Mouse (Mus musculus) right cerebral cortex, postnatal 10 days (tissue): ENCODE data around the gene Ube2o.

ENCODE experiments used
- DNase-seq, 2 experiments: peaks; one replicate each; pipeline ENCODE4 v3.0.0; 2021; ENCODE audit warnings: low spot score in 2 of 2

The Ube2o gene

DNA sequence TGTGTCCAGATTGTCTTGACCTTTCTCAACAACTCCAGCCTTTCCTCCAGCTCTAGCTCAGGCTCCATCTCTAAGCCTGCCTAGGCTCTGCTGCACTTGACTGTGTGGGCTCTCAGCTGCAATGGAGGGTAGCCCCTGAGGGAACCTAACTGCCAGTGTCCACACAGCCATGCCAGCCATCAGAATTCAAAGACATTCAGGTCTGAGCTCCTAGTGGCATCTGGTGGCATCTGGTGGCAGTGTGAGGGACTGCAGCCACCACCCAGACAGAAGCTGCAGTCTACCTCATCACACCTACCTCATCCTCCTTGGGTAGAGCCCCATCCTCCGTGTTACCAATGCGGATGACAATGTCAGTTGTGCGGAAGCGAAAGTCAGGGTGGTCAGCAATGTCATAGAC is 38.1 kb downstream of the Ube2o start:
- DNase-seq: peak in 1 of 2 experiments; percentile 57

DNA sequence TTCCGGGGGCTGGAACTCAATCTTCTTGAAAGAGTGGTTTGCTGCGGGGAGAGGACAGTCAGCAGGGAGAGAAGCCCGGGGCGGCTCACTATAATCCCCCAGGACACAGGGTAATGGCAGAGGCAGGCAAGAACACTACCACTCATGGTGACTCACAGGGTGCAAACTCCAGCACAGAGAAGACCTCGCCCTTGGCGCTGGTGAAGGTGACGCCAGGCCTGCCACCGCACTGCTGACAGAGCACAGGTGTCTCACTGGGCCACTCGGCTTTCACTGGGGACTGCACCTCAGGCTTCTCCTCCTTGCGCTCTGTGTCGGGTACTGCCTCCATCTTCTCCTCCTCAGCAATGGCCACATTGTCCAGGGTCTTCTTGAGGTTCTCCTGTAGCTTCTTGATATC is 40.1 kb downstream of the Ube2o start:
- no peak for DNase-seq

GRCm38 (mm10) chr11:116538142-116538735 is 43.0 kb downstream of the Ube2o start:
- DNase-seq: no peak

GRCm38 (mm10) chr11:116537388-116537787 is 43.9 kb downstream of the Ube2o start:
- DNase-seq: no peak

GRCm38 (mm10) chr11:116536685-116537084 is 44.6 kb downstream of the Ube2o start:
- DNase-seq: no peak

GRCm38 (mm10) chr11:116534154-116534865 is 46.9 kb downstream of the Ube2o start:
- DNase-seq: peak in 1 of 2 experiments; percentile 79

GRCm38 (mm10) chr11:116533341-116534153 is 47.7 kb downstream of the Ube2o start:
- DNase-seq: no peak

- DNase-seq: no peak
These were observed 48.4 kb downstream of the Ube2o start for GRCm38 (mm10) chr11:116532810-116533338.

DNA sequence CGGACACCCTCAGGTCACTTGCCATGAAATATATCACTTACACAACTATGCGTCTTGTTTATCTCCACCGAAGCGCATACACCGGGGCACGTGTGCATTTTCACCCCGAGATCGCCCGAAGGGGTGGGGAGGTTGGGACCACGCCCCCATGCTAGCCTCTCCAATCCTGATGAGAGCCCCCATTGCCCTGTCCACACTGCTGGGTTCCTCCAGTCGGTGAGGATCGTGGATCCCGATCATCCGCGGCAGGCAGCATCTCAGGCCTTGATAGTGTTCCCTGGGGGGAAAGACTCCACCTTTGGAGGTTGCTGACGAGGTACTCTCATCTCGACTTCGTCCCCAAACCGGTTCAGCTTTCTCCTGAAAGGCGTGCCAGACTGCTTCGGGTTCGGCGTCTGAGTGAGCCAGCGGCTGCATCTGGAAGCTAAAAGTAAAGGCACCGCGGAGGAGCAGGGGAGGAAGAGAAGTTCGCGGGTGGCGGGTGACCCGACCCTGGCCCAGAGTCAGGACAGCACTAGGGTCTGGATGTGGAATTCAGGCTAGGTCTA is 48.9 kb downstream of the Ube2o start:
- peak in 1 of 2 experiments; percentile 28 for DNase-seq

DNA sequence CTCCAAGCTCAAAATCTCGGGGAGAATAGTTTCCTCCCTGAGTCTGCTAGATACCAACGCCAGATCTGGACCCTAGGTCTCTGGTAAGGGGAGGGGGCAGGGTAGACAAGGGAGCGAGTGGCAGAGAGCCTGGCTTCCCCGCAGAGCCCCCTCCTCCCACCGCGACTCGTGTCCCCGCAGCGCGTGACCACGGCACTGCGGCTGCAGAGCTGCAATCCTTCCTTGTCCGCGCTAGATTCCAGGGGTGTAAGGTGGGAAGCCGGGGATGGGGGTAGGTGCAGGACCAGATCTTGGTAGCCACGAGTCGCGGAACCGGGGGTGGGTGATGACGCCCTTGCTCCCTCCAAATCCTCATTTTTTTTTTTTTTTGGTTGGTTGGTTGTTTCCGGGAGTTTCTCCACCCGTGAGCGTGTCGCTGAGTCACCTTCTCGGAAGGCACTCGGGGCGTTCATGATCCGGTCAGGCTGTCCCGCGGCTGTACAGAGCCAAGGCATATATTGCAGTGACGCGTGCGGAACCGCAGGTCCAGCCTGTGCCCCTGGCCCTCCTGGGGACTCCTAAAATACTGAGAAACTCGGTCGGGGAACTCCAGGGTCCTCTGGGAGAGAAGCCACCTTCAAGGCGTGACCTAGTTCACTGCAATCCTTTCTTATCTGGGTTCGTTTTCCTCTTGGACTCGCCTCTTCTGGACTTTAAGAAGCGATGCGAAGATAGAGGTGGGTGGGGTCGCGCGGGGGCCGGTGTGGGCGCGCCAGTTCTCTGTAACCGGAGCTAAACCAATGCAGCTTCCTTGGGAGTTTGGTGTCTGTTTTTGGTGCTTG is 49.7 kb downstream of the Ube2o start:
- DNase-seq: peak in 1 of 2 experiments; percentile 23

DNA sequence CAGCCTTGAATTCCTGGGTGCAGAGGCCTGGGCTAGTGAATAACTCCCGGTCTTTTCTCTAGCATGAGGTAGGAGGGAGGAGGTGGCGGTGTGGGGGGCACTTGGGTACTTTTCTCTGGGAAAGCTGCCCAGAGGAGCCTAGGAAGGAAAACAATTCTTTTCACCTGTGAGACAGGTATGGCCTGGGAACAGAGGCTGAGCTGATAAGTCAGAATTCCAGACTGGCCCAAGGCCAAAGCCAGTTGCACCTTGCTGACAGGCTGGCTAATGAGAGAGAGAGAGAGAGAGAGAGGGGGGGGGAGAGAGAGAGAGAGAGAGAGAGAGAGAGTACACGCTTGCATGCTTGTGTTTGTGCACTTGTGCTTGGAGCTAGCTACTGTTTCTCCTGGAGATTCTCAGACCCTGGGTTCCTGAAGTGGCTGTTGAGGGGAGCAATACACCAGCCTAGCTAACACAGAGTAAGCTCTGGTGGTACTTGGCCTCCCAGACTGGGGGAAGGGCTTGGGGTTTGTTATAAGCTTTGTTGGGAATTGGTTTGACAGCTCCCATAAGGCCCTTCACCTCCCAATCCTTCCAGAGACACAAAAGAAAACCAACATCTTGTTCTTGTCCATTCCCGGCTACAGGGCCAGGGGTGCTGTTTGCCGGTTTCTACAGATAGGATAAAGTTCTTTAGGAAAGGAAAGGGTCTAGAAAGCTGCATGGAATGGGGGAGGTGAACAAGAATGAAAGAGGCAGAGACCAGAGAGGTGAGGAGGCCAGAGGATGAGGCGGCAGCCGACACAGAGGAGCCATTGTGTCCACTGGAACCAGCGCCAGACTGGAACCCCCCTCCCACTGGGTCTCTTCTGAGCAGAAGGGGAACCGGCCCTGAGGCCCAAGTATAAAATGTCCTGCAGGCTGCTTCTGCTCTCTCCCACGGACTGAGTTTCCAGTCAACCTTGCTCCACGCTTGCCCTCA is 50.8 kb downstream of the Ube2o start, which contains the start of gene Sphk1:
TSS of gene Sphk1 (plus strand) at position 739 of the 961 bp plus-strand sequence.
- DNase-seq: peak in 1 of 2 experiments; percentile 33

- peak in 1 of 2 experiments; percentile 17 for DNase-seq
These were observed 52.5 kb downstream of the Ube2o start for GRCm38 (mm10) chr11:116528636-116529320.

- DNase-seq: no peak
These were observed 57.5 kb downstream of the Ube2o start for GRCm38 (mm10) chr11:116523699-116524189.

GRCm38 (mm10) chr11:116522886-116523698 is 58.2 kb downstream of the Ube2o start:
- DNase-seq: no peak

DNA sequence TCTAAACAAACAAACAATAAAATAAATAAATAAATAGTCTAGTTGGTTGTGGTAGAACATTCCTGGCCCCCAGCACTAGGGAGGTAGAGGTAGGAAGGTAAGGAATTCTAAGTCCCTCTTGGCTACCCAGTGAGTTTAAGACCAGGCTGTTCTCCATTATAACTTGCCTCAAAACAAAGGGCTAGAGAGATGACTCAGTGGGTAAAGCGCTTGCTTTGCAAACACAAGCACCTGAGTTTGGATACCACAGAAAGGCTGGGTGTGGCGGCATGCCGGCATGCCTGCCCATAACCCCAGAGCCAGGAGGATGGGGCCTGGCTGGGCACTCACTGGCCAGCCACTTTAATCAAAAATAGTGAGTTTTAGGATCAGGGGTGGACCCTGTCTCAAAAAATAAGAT is 59.2 kb downstream of the Ube2o start:
- DNase-seq: no peak

- DNase-seq: no peak
These were observed 60.1 kb downstream of the Ube2o start for GRCm38 (mm10) chr11:116521143-116521542.

DNA sequence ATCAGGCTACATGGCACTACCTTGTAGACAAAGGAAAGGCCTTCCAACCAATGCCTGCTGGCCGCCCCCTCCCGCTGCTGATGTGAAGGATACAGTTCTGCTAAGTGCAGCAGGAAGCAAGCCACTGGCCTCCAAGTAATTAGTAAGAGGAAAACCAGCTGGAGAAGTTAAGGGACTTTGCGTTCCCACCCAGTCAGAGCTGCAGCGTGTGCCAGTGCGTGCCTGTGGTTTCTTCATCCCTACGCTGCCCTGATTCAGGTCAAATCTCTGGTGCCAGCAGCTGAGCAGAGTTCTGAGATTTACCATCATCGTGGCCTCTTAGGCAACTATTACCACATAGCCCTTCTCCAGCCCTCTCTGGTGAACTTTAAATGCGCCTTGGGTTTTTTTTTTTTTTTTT is 62.8 kb downstream of the Ube2o start:
- no peak for DNase-seq

DNA sequence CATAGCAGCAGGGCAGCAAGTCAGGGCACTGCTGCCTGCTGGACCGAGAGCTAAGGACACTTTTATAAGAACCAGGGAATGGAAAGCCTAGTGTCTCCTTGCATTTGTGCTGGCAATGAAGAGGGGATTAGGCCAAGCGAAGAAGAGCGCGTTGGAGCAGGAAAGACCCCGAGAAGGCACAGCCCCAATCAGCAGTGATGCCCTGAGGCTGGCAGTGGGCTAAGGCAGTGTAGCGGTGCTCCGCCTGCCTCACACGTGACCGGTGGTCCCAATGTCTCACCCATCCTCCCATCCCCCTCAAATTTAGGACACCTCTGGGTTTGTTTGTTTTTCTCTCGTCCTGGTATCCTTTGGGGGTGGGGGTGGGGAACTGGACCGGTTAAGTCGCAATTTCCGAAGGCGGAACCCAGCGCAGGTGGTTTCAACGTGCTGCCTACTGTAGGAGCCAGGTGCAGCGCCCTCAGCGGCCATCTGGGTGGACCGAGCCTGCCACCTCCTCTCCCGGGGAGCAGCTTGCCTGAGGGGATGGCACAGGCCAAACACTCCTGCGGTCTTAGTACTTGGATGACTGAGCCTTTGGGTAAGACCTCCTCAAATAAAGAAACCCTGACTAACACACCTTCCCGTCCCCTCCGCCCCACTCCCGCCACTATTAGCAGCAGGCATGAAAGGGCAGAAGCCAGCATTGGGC is 65.8 kb downstream of the Ube2o start:
- no peak for DNase-seq
